Mouse (Mus musculus) v-Abl transformed pro-B cells (cell line): ENCODE results near the gene Sh3glb2.

Experiments
- in situ Hi-C, 2 experiments: fragments of 400-800 bp; cut with MboI; formaldehyde crosslinking; loops; one replicate each; pipeline ENCODE4 v1.15.1; 2025; ENCODE audit not compliant: unreplicated experiment in 2 of 2

Gene Sh3glb2

DNA sequence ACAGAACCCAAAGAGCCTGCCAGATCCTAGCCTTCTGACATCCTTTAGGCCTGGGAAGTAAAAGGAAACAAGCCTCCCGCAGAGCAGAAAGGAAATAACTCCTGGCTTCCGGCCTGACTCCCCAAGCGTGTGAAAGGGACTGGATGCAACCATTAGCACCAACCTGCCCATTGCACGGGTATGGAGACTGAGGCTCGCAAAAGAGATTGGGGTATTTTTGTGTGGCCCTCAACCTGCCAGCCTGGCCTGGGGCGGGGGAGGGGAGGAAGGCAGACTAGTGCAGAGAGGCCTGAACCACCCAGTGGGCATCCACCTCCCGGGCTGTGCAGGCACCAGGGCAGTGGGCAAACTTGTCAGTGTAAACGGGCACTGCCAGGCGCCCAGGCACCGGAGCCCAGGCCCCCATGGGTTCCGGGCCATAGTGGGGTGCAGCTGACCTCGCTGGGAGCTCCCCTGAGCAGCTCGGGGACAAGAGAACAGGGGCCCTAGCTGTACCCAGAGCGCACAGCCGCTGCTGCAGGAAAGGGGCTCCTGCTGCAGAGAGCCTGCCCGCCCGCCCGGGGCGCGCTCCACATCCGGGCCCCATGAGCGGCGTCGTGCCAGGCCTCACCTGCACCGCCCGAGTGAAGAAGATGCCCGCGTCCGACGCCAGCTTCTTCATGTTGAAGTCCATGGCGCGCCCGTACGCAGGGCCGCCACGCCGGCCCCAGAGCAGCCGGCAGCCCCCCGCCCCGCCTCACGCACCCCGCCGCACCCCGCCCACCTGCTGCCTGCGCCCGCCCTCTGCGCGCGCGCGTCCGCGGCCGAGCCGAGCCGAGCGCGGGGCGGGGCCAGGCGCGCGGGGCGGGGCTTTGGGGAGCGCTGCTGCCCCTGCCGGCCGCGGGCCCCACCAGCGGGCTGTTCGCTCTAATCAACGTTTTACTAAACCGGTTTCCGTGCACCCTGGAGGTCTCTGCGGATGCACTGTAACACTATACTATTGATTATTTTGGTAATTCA is at the start of gene Sh3glb2:
Gene Sh3glb2 (minus strand): TSS at position 805 of the 999 bp plus-strand sequence.
- in situ Hi-C loops: no loop called here

DNA sequence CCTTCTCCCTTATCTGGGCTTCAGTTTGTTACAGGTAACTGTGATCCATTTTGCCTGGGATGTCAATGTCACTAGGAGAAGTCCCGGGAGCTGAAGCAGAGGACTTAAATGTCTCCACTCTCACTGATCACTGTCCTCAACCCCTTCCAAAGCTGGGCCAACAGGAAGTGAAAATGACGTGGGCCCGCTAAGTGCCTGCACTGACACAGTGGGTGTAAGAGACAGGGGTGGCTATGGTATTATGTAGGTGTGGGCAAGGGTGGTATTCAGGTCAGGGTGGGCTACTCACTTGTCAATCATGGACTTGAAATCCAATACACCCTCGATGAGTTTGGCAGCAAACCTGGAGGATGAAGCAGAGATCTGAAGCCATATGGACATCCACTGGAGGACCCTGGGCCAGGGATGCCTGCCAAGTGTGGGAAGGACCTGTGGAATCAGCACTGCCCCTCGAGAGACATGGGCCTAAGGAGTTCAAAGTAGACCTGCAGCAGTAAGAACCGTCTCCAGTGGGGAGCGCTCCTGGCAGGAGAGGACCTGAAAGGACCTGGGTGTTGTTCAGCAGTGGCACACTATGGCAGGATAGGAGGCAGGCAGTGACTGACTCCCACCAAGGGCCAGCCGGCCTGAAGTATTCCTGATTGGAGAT is 49.4 kb upstream of the Sh3glb2 start:
- in situ Hi-C loops: no loop called here

DNA sequence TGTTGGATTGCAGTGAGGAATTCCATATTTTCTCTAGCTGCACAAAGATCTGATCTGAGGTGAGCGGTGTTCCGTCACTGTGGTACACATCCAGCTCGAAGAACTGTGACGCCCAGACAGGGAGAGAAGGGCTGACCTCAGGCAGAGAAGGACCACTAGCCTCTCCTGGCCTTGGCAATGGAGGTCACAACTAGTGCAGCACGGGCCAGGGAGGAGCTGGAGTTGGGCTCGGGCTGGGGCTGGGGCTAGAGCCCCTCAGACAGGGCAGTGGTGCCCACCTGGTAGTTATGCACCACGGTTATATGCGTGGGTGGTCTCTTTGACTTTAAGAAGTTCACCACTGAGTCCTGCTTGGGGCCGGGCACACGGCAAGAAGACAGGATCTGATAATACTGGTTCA is 48.6 kb upstream of the Sh3glb2 start:
- in situ Hi-C loops: no loop called here

DNA sequence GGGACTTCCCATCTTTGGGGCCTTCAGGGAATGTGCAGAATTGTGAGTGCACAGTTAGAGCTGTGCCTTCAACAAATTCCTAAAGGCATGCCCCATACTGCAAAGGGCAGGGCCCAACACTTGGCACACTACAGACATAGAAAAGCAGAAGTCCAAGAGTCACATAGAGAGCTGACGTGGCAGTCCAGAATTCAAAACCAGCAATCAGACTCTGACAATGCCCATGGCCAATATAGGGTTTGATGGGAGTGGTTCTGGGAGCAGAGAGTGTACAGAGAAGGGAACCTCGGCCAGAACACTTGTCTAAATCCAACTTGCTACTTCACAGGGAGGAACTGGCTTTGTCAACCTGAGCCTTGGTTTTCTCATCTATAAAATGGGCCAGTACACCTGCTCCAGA is 48.1 kb upstream of the Sh3glb2 start:
- in situ Hi-C loops: no loop called here

DNA sequence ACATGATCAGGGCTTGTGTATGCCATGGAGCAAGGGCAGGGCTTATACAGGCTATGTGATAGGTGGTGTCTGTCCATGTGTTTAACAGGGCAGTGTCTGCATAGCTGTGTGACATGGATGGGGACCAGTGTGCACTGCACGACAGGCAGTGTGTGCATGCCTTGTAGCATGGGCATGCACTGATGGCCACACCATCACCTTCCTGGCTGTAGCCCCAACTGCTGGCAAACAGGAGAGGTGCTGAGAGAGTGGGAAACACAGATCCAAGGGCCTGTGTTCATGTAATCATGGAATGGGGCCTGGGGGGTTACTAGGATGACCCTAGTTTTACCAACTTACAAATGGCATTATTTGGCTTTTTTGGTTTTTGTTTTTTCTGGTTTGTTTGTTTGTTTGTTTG is 44.7 kb upstream of the Sh3glb2 start:
- in situ Hi-C loops: no loop called here

DNA sequence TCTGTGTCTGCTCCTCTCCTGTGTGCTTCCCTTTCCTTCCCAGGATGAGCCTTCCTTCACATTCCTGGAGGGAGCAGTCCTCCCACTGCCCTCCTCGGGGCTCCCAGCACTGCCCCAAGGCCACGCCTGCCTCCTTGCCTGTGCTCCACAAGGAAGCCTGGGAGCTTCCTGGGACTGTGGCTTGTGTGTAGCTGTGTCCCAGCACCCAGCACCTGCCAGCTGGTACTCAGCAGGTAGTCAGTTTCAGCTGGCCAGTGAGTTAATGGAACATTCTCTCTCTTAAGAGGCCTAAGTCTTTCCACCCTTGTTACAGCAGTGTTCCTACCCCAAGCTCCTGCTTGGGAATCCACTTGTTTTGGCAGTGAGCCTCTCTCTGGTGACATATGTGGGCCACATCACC is 43.7 kb upstream of the Sh3glb2 start:
- in situ Hi-C loops: no loop called here

DNA sequence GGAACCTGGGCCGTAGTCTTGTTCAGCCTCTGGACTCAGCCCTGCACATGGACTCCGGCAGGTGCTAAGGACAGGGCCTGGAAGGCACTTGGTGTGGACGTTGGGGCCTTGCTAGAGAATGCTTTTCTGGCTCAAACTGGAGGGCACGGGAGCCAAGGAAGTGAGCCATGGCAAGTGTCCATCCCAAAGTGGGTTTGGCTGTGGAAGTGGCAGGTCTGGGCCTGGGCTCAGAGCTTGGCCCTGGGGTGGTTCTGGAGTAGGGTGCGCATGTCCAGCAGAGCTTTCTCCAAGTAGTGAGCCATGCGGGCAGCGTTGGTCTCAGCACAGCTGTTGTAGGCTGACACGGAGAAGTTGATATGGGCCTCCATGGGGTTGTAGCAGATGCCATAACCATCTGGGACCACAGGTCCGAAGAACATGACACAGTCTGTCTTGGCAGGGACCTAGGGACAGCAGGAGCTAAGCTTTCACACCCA is 43.3 kb upstream of the Sh3glb2 start:
- in situ Hi-C loops: no loop called here

DNA sequence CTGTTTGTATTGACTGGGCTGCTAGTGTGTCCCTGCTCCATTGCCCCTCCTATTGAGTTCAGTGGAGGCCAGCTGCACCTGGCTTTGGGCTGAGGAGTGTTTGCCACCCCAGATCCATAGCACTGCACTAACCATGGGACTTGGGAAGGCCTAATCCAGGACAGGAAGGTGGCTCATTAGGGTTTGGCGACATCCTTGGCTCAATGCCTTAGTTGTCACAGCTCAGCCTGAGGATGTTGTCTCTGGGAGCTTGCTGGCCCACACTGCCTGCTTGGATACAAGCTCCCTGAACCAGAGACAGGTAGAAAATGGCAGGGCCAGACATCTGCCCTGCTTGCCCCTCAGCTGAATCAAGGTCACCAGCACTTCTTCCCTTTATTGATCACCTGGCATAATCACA is 42.4 kb upstream of the Sh3glb2 start:
- in situ Hi-C loops: no loop called here

DNA sequence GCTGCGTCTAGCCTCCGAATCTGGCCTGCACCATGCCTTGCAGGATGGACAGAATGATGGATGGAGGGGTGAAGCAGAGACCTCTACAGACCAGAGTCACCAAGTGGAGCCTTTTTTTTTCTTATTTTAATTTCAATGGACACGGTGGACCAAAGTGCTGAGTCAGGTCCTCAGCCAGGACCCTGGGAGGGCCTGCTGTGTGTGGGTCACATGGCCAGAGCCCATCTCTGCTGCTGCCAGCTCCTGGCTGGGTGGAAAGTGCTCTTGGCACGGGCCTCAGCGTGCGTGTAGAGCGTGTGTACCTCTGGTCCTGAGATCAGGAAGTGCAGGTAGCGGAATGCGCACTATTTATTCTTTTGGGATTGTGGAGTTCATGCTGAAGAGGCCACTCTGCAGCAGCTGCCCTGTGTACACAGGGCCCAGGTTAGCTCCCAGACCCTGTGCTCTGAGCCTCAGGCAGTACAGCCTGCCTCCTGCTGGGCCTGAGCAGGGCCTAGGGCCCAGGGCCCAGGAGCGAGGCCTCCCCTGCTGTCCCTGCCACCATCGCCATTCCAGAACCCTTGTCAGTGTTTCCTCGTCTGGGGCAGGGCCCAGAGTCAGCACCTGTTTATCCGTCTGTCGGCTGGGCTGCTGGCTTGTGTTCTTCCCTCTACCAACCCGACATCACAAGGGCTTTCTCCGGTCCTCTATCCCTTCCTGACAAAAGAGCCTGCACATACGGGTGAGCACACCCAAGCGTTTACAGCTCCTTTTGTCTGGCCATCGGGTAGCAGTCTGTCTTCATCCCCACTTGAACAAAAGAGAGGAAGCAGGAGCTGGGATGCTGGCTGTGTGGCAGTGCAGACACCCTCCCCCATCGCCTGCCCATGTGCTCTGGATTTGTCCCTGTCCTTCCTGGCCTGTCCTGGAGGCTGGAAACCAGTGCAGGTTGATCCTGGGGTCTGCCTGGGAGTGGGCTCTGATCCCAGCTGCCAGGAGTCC is 40.3 kb upstream of the Sh3glb2 start:
- in situ Hi-C loops: no loop called here

DNA sequence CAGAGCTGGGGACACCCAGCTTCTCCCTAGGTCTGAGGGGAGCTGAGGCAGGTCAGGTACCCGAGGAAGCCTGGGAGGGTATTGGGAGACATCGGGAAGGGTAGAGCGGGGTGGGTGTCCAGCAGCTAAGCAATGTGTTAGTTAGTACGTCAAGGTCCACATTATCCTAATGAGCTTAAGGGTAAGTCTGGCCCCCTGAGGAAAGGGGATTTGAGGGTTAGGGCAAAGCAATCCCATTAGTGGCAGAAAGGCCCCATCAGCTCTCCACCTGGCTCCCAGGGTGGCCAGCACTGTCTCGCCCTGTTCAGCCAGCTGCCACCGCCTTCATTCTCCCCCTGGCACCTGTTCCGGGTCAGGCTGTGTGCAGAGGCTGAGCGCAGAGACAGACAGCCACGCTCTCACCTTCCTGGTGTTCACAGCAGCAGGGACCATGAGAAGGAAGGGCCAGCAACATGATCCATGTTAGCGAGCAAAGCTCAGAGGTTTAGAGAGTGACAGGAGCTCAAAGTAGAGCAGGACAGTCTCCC is 38.9 kb upstream of the Sh3glb2 start:
- in situ Hi-C loops: no loop called here

DNA sequence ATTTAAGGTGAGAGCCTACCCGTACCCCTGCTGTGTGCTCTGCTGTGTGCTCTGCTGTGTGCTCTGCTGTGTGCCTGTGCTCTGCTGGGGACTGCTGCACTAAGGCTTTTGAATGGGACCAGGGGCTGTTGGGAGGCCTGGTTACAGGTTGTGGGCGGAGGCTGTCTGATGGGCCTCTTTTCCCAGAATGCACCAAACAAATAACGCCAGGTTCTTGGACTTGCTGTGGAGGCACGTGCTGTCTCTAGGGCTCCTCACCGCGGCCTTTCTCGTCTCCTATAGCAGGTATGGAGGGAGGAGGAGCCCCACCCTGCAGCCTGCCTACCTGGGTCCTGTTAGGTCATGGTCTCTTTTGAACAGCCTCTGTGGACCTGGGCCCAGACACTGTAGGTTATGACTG is 37.1 kb upstream of the Sh3glb2 start:
- in situ Hi-C loops: no loop called here

DNA sequence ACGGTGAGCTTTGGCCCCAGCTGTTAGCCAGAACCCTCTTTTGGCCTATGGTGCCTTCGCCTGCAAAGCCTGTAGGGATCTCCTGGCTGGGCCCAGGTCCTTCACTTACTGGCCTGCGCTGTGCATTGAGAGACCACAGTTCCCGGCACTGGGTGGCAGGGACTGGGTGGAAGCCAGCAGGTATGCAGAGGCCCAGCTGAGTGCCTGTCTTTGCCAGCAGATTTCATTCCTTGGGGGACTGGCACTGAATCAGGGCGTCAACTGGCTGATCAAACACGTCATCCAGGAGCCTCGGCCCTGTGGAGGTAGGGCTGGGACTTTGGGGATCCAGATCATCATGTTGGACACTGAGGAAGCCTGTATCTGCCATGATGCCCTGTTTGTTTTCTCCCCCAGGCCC is 36.6 kb upstream of the Sh3glb2 start:
- in situ Hi-C loops: no loop called here

DNA sequence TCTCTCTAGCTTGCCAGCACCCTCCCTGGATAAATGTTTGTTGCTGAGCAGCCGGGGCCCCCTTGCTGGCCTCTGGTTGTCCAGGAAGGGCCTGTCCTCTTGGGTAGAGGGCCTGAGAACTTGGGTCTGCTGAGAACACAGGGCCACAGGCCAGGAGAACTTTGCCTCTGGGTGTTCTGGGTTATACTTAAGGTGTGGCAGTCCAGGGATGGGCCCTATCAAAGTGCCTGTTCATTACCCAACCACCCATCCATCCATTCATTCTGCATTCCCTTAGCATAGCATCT is 34.2 kb upstream of the Sh3glb2 start:
- in situ Hi-C loops: no loop called here

DNA sequence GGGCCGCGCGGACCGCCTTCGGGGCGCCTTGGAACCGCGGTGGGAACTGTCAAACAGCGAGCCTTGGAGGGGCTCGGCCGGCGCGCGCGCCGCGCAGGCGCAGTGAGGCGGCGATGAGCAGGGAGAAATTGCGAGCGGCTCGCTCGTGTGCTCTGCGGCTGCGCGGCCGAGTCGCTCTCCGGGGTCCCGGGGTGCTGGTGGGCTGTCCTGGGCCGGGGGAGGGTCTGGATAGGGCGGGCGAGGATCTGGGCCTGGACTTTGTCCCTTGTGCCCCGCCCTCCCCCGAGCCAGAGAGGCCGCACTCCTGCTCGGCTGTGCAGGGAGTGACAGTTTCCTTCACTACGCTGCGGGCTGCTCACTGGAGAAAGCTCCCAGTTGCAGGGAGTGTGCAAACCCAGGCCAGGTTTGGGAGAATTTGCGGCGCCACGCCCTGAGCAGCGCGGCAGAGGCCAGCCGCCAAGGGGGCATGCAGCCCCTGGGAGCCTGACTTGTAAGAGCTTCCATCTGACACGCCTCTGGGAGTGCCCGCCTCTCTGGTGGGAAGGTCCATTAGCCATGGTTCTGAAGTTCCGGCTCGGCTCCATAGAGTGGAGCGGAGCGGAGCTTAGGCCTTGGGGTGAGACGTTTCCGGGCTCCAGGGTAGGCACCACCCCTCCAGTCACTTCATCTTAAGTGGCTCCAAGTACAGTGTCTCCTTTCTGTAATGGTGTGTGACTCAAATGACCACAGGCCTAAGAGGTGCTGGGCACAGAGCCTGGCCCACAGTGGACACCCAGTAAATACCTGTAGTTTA is 33.6 kb upstream of the Sh3glb2 start:
- in situ Hi-C loops: no loop called here

DNA sequence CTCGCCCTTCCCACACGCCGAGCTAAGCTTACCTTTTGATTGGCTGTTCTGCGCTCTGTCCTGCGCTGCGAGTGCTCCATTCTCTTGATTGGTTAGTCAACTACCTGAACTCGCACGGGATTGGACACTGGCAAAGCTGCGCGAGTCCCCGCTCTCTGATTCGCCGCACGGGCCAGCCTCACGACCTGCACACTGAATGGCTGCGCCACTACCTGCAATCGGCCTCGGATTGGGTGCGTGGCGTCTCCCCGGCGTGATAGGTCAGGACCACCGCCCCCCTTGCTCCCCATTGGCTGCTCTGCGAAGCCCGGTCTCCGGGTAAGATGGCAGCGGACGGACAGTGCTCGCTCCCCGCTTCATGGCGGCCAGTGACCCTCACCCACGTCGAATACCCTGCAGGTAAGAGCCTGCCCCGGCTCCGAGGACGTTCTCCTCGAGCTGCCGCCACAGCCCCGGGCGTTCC is 33.0 kb upstream of the Sh3glb2 start, which contains the start of gene Dolpp1:
Gene Dolpp1 (plus strand): TSS at position 141 of the 463 bp plus-strand sequence.
- in situ Hi-C loops: no loop called here

DNA sequence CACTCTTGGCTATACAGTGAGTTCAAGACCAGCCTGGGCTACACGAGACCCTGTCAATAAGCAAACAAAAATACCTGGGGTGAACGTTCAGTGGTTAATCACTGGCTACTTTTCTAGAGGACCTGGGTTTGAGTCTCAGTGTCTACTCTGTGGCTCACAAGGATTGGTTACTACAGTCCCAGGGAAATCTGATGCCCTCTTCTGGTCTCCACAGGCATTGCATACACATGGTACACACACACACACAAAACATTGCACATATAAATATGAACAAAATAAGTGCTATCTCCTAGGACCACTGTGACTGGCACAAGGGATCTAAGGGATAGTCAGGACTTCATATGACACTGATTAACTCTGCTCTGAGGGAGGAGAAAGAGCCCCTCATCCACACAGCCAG is 29.9 kb upstream of the Sh3glb2 start:
- in situ Hi-C loops: no loop called here

DNA sequence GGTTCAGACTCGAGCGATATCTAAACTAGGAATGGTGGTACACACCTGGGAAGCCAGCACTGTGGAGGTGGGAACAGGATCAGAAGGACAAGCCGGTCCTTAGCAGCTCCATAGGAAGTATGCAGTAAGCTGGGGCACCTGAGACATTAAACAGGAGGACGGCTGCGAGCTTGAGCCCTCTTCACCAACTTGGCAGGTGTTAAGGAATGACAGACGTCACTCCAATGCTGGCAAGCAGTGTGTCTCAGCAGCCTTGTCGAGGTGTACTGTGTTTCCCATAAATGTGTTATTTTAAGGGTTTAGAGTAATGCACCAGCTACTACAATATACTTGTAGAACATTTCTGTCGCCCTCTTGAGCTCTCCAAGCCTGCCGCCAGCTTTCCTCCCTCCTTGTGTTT is 27.8 kb upstream of the Sh3glb2 start:
- in situ Hi-C loops: no loop called here

DNA sequence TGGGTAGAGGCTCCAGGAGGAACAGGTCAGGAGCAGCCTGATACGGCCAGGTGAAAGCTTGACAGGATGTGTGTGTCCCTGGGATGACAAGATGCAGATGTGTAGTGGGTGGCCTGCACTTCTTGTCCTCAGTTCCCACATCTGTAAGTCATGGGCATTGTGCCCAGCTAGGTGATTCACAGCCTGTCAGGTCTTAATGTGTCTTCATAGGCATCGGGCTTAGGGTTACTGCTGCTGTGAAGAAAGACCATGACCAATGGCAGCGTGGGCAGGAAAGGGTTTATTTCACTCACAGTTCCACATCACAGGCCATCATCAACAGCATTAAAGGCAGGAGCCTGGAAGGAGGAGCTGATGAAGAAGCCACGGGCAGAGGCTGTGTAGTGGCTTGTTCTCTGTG is 26.5 kb upstream of the Sh3glb2 start:
- in situ Hi-C loops: no loop called here

DNA sequence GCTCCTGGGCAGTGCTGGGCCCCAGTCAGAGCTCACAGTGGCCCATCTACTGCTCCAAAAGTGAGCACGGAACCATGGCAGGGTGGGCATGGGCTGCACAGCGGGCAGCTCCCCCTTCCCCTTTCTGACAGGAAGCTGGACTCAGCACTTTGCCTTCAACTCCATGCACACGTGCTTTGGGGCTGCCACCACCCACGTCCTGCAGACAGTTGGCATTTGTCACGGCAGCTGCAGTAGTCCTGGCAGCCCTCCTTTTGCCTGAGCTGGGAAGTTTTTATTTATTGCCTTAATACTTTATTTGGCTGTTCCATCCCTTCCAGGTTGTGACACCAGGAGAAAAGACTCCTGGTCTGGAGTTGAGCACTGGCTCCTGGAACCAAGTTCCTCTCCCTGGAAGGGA is 25.7 kb upstream of the Sh3glb2 start:
- in situ Hi-C loops: no loop called here

DNA sequence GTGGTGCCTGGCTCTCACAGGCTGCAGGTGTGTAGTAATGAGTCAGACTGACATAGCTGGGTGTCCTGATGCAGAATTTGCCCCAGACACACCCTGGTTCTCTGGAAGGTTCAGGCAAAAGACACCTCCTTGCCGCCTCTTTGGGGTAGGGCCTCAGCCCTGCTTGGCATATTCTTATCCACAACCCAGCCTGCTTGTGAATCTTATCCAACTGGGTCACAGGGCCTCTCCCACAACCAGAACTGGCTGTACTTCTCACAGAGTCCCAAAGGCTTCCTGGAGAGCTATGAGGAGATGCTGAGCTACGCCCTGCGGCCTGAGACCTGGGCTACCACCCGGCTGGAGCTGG is 22.2 kb upstream of the Sh3glb2 start:
- in situ Hi-C loops: no loop called here
